Mouse (Mus musculus) c-Kit-positive CD71-positive TER-119-negative erythroid progenitor cells, embryonic 14.5 days (primary cell): ENCODE results near the gene Slc13a4.

Experiments
- DNase-seq: peaks from one replicate; pipeline ENCODE4 v3.0.0-alpha.2; 2013; ENCODE audit warnings: low read depth

The Slc13a4 gene

DNA sequence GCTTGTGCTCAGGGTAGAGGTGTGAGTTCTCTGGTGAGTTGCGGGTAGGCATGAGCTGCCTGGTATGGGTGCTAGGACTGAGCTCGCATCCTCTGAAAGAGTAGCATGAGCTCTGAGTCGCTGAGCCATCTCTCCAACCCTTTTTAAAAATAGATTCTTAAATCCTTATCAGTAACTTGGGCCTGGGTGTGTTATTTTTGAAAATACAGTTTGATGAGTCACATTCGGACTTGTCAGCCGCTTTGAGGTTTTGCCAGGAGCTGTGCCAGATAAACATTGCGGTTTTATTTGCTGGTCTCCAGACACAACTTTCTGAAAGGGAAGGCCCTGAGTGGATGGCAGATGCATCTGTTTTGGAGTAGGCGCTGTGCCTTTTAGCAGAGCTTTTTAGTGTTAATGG lies 51.2 kb downstream of the Slc13a4 start:
- DNase-seq: peak; percentile 77

DNA sequence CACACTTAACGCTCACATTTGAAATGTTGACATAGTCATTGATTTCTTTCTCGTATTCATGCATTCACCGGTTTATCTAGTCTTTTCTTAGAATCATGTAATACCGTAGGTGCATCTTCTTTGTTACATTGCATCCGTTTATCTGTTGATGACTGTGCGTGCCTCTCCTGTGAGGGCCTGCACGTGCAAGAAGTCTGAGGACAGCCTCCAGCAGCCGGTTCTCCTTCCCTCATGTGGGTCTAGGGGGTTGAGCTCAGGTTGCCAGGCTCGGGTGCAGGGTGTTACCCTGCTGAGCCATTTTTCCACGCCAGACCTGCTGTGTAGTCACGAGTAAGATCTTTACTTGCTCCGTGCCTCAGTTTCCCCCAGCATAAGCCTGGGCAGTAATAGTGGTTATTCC lies 52.9 kb downstream of the Slc13a4 start:
- DNase-seq: no peak

DNA sequence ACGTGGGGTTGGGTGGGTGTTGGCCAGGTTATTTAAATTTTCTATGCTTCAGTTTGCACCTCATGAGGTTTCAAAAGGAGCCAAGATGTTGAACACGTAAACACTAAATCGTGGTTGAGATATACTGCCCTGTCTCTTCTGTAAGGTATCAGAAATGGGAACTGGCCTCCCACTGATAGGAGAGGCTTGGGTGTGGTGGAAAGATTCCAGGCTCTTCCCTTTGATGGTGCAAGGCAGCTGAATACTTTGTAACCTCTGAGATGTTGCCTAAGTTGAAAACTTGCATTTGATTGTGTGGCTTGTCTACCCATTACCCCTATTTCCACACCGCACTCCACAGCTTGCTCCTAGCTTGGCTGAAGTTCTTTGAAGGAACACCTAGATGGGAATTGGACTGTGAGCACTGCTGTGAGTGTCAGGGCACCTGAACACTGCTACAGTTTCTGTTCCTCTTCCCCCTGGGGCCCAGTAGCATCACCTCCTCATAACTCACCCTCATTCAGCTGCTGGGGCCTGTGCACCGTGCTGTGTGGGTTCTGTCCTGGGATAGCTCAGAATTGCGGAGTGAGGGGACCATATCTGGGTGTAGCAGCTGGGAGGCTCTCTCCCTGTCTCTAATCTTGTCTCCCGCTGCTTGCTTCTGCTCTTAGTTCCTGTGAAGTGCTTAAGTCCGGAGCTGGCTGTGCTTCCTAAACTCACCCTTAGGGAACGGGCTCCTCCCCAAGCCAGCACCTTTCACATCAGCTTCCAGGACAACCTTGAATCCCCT lies 53.6 kb downstream of the Slc13a4 start:
- DNase-seq: peak; percentile 67

DNA sequence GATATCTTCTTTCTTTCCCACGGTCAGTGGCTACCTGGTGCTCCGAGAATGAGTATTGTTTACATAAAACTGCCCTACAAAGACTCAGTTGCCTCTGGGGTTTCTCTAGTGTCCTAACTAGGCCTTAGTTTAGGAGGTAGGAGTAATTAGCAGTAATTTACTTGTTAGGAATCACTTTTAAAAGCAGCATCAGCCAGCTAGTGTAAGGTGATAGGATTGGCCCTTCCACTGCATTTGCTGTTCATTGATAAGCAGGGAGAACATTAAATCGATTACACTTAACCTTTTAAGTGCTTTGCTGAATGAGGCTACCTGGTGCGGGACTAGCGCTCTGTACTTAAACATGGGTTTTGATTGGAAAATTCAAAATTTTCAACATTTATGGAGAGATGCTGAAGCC lies 54.5 kb downstream of the Slc13a4 start:
- no peak for DNase-seq

DNA sequence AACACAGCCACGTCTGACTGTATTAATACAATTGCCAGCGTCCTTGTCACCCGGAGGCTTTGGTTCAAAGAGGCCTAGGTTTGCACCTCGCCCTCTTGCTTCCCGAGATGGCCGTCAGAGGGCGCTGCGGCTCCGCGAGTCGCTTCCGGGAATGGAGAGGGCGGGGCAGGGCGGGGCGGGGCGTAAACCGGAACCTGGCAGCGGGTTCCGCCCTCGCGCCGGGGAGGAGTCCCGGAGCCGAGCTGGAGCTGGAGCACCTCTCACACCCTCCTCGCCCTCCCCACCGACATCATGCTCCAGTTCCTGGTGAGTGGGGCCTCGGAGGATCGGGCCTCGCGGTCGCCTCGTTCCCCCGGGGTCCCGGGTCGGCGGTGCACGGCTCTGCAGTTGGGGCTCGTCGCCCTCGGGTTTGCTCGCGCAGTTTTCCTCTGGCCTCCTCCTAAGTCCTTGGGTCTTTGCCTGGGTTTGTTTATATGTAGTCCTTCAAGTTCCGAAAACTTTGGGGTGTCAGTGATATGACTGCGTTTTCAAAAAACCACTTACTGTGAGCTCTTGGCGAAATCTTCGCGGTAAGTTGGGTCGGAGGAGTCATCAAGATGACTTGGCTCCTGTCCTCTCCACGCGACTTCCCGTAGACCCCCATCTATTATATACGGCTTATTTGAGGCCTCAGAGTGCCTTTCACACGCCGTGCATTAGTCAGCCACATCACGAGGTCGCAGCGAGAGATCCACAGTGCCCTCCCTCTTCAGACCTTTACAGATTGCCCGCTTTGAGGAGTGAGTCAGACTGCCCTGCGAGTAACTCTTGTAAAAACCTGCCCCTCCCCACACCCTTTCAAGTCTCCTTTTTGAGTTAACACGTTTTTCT lies 55.2 kb downstream of the Slc13a4 start:
- peak; percentile 79 for DNase-seq

DNA sequence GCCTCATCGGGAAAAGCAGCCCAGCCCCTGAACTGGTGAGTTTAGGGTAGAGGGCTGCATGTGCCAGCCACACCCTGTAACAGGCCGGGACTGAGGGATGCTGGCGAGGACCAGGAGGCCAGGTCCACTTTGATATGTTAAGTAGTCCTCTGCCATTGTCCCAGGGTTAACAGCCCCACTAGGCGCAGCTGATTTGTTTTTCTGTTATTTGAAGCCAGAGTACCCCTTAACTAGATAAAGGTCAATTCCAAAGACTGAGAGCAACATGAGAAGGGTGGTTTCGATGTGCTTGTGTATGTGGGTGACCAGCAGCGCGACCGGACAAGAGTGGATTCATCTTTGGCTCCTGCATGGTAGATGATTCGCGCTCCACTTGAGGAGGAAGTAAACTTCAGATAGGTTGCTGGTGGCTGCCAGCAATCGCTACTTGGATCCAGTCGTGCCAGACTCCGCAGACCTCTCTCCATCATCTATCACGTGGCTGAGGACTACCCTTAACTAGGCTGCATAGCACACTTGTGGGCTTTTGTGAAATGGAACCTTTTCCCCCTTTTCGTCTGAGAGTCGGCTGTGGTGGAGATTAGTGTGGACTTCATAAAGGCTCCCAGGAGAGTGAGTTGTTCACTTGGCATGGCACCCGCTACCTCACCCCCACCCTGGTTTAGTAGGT lies 56.0 kb downstream of the Slc13a4 start:
- no peak for DNase-seq

DNA sequence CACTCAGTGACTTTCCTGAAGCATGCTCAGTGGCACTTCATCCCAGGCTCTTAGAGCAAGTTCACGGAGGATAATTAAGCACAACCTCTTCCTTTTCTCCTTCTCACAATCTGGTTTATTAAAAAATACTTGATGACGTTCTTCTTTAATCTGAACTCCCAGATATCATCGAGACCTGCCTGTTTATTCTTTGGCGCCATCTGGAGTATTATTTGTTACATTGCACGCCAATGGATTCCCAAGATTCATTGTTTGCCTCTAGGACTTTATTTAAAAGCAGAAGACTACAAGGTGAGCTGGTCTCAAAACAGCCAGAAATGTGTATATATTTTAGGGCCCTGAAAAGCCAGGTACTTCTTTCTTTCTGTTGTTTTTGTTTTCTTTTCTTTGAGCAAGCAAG lies 62.8 kb downstream of the Slc13a4 start:
- no peak for DNase-seq

DNA sequence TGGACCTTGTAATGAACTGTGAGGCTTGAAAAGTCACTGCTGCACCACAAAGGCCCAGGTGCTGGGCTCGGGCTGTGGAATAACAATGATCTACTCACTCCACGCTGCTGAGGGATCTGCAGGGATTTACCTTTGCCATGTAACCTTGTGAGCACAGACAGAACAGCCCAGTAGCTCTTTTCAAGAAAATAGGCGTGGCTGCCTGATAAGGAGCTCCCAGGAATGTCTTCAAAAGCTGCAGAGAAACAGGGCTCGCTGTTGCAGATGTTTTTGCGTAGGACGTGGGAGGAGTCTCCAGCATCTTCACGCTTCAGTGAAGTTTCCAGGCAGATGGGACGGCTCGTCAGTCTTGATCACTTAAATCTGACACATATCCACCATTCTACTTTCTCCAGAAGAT lies 63.9 kb downstream of the Slc13a4 start:
- peak; percentile 45 for DNase-seq

DNA sequence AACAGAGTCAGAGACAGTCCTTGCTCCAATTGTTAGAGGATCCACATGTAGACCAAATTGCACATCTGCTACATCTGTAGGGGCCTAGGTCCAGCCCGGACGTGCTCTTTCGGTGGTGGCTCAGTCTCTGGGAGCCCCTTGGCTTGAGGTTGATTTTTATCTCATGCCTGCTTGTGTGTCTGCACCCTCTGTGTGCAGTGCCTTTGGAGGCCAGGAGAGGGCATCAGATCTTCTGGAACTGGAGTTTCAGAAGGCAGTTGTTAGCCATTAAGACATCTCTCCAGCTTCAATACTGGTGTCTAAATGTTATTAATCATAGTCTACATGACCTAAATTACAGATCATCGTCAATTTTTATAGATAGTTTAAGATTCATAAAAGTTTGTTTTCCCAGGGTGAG lies 64.7 kb downstream of the Slc13a4 start:
- DNase-seq: no peak

DNA sequence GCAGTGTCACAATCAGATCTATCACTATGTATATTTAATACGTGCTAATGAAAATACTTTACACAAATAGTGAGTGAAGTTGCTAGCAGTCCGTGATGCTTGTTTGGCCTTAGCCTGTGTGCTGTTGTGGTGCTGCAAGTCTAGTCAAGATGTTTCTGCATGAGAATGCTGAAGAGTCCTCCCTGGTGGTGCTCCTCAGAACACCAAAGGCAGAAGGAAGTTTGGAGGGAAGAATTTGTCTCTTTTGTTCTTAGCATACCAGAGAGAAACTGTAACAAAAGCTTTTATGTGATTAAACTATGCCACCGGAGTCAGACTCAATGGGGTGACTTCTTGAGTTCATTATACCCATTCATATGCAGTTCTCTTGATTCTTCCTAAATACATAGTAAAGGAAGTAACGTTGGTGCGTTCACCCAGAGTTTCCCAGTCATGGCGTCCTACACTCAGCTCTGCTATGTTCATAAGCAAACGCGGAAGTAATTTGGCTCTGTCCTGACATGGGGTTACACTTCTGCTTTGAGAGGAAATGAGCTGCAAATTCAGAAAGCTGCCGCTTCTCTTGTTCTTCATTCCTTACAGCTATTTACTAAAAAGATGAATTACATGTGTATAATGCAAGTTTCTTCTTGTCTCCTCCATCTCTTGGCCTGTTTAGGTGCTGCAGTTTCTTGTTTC lies 71.7 kb downstream of the Slc13a4 start:
- DNase-seq: no peak

DNA sequence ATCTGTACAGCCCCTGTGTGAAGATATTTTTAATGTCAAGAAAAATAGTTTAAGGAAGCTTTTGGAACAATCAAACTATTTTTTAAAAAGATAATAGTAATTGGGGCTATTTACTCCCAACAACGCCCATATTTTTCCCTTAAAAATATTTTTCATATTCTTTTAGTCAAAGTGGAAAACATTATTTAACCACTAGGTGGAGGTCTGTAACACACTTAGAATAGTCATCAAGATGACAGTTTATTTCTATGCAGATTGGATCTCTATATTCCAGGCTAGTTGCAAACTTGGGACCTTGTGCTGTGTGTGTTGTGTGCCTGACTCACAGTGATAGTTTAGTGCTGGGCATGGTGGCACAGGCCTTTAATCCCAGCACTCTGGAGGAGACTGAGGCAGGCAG lies 78.5 kb downstream of the Slc13a4 start:
- DNase-seq: no peak

DNA sequence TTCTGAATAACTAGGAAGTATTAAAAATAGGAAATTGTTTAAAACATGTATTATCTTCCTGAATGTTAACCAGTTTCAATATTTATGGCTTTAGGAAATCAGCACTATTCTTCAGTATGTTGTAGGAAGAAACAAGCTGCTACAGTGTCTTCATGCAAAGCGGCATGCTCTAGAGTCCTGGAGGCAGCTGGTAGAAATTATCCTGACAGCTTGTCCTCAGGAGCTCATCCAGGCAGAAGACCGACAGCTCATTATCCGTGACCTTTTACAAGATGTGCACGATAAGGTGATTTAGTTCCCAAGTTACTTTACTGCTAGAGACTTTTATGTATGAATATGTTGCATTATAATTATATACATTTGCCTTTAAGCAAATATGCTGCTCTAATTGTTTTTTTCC lies 82.2 kb downstream of the Slc13a4 start:
- no peak for DNase-seq
